Mouse (Mus musculus) layer of hippocampus, adult 2 months (tissue): ENCODE results near the gene Olfml2b. TPM values are rescaled to one million over a fixed set of nuclear protein-coding genes. Genes with fewer than 3 reads are reported as not detected.

ENCODE experiments used
- DNase-seq, 2 experiments: peaks; one replicate each; pipeline ENCODE4 v3.0.0; 2022; ENCODE audit warnings: low spot score in 2 of 2
- H3K27ac ChIP-seq: fragments of 200-600 bp; 2 replicates; pipeline ENCODE4 v1.8.1; 2022
- H3K4me3 ChIP-seq: fragments of 200-600 bp; 2 replicates; pipeline ENCODE4 v1.8.1; 2022; ENCODE audit warnings: mild to moderate bottlenecking
- CTCF ChIP-seq: fragments of 200-600 bp; conservative IDR thresholded peaks from 2 replicates; pipeline ENCODE4 v1.8.1; 2022; ENCODE audit warnings: antibody characterized with exemption, mild to moderate bottlenecking, moderate library complexity
- total RNA-seq, 2 experiments: library from RNA; stranded (reverse); gene quantifications; 2 replicates each; pipeline ENCODE4 v1.2.3; 2021

Olfml2b gene
- total RNA-seq, 2 experiments from 2014 or later: 48.7 to 48.8 TPM

GRCm38 (mm10) chr1:170619686-170620374 lies 24.5 kb upstream of the Olfml2b start:
- no peak overlapping the region for H3K4me3 ChIP-seq
- H3K27ac ChIP-seq: no peak overlapping the region
- TF ChIP-seq CTCF: no peak
- no peak for DNase-seq

- TF ChIP-seq CTCF: no peak
- H3K4me3 ChIP-seq: no peak overlapping the region
- DNase-seq: no peak
- no peak overlapping the region for H3K27ac ChIP-seq
Measured at GRCm38 (mm10) chr1:170622934-170623333, 21.4 kb upstream of the Olfml2b start.

DNA sequence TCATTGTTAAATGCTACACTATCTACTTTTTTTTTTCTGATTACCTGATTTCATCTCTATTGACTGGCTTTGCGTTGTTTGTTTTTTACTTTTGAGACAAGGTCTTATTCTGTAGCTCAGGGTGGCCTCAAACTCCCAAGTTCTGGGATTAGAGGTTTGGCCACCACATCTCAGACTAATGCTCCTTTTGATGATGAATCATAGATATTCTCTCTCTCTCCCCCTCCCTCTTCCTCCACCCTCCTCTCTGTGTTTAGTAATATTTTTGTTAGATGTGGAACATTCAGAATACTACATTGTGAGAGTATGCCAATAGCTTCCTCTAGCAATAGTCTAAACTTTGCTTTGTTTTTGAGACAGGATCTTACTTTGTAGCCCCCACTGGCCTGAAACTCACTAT lies 20.9 kb upstream of the Olfml2b start:
- Histone ChIP-seq H3K4me3 (no peak overlapping the region), H3K27ac (no peak overlapping the region)
- TF ChIP-seq CTCF: no peak
- DNase-seq: no peak

GRCm38 (mm10) chr1:170630489-170630888 lies 13.8 kb upstream of the Olfml2b start:
- DNase-seq: no peak
- H3K4me3 ChIP-seq: no peak overlapping the region
- no peak overlapping the region for H3K27ac ChIP-seq
- TF ChIP-seq CTCF: no peak

- Histone ChIP-seq H3K4me3 (no peak overlapping the region), H3K27ac (no peak overlapping the region)
- no peak for TF ChIP-seq CTCF
- DNase-seq: no peak
Measured at GRCm38 (mm10) chr1:170631571-170631970, 12.8 kb upstream of the Olfml2b start.

DNA sequence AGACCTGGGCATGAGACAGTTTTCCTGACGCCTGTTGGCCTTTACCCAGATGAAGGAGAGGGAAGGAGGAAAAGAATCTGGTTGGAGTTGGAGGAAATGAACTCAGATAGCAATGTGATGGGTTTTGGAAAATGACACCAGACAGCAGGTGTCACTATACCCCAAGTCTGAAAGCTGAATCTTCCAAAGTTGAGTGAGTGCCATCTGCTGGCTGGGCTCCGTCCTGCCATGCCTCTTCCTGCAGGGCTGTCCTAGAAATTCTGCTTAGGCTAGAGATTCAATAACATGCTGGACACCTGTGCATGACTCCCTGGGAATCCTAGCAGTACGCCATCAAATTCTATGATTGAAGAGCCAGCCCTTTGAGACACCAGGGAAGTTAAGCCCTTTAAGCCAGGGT lies 11.9 kb upstream of the Olfml2b start:
- H3K4me3 ChIP-seq: no peak overlapping the region
- no peak overlapping the region for H3K27ac ChIP-seq
- peak; percentile 99 for TF ChIP-seq CTCF
- DNase-seq: peak; percentile 81 to 85

DNA sequence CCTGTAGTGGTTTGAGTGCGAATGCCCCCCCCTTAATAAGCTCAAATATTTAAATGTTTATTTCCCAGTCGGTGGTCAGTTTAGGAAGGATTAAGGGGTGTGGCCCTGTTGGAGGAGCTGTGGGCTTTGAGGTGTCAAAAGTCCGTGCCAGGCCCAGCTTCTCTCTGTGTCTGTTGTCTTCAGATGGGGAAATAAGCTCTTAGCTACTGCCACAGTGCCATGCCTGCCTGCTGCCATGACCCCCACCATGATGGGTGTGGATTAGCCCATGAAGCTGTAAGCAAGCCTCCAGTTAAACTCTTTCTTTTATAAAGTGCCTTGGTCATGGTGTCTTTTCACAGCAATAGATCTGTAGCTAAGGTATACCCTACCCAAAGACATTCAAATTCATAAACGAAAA lies 11.5 kb upstream of the Olfml2b start:
- DNase-seq: no peak
- no peak overlapping the region for H3K27ac ChIP-seq
- TF ChIP-seq CTCF: no peak
- no peak overlapping the region for H3K4me3 ChIP-seq

DNA sequence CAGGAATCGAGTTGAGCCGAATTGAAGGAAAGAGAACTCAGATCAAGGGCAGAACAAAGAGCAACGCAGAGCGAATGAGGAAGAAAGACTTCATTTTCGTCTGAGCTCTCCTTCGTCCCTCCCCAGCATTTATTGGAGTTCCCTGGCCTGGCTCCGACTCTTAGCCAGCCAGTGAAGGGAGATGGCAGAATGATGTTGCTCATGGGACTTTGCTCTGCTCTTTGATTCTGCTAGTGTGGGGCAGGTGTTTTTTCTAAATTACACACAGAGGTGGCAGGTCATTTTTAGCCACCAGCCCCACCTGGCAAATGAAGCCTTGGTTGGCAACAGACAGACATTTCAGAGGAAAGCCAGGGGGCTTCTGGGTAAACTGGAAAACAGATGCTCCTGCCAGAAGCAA lies 5.4 kb upstream of the Olfml2b start:
- DNase-seq: no peak
- no peak for TF ChIP-seq CTCF
- H3K27ac ChIP-seq: no peak overlapping the region
- no peak overlapping the region for H3K4me3 ChIP-seq

GRCm38 (mm10) chr1:170645896-170646605 lies 1.7 kb downstream of the Olfml2b start:
- DNase-seq: peak in 1 of 2 experiments; percentile 14
- TF ChIP-seq CTCF: no peak
- peak overlapping the region; percentile 87 for H3K27ac ChIP-seq
- H3K4me3 ChIP-seq: peak overlapping the region; percentile 58

- peak in 1 of 2 experiments; percentile 8 for DNase-seq
- Histone ChIP-seq H3K4me3 (peak overlapping the region; percentile 58), H3K27ac (peak overlapping the region; percentile 87)
- no peak for TF ChIP-seq CTCF
Measured at GRCm38 (mm10) chr1:170646606-170647287, 2.4 kb downstream of the Olfml2b start.

DNA sequence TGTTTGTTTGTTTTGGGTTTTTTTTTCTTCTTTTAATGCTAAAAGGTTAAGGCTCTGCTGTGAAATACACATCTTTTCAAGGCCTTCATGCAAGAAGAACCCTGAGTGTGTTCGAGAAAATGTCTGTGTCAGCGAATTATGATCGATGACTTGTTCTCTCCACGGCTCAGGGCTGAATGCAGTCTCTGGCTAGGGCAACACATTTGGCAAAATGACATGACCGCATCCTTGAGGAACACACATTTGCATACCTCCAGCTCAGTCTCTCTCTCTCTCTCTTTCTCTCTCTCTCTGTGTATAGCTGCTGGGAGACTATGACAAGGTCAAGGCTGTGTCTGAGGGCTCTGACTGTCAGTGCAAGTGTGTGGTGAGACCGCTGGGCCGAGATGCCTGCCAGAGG lies 3.0 kb downstream of the Olfml2b start:
- TF ChIP-seq CTCF: no peak
- Histone ChIP-seq H3K4me3 (peak overlapping the region; percentile 58), H3K27ac (peak overlapping the region; percentile 87)
- no peak for DNase-seq

DNA sequence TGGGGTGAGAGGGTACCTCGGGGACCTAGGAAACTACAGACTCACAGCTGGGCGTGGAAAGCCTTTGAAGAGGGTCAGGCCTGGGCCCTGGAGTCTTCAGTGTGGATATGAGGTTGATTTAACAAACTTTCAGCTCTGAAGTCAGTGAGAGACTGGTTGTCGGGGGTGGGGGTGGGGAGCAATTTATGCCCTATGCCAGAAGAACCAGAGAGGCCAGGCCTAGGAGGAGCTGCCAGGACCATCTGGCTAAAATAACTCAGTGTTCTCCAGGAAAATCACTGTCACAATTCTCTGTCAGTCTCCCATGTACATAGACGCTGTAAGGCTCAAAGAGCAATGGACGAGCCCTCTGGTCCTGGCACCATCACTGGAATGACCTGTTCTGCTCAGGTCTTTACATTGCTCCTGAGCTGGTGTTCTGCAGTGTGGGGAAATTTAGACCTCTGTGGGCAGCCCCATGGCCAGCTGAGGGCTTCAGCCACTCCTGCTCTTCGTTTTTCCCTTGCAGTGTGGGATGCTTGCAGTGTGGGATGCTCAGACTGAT lies 3.7 kb downstream of the Olfml2b start:
- Histone ChIP-seq H3K4me3 (peak overlapping the region; percentile 58), H3K27ac (peak overlapping the region; percentile 87)
- no peak for TF ChIP-seq CTCF
- DNase-seq: peak in 1 of 2 experiments; percentile 13
